Mouse (Mus musculus): Measurements from ENCODE around the gene Dmc1.

The Dmc1 gene

DNA sequence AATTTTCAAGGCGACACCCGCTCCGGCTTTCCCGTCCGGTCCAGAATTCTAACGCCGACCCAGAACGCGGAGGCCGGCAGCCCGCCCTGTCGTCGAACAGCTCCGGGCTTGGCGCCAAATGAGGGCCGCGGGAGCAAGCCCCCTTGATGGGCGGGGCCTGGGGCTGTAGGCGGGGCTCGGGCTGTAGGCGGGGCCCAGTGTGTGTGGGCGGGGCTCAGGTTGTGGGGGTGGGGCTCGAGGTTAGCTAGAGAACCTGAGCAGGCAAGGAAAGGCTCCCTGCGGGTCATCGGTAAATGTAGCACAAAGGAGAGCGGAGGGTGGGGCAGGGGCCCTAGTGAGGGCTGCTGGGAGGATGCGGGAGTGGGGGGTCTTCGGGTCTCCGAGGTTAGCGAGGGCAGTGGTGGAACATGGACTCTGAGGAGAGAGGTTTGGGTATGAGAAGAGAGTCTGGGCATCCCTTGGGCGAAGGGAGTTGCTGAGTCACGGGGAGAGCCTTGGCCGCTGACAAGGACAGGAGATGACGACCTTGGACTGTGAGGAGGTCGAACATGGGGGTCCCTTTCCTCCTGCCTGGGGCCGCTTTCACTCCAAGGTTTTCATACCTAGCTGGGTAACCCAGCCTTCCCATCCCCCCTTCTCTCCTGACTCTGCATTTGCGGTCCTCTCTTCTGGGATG, at the start of gene Dmc1:
TSS of gene Dmc1 (minus strand) at position 120 of the 676 bp plus-strand sequence.
- DNase-seq = no peak

DNA sequence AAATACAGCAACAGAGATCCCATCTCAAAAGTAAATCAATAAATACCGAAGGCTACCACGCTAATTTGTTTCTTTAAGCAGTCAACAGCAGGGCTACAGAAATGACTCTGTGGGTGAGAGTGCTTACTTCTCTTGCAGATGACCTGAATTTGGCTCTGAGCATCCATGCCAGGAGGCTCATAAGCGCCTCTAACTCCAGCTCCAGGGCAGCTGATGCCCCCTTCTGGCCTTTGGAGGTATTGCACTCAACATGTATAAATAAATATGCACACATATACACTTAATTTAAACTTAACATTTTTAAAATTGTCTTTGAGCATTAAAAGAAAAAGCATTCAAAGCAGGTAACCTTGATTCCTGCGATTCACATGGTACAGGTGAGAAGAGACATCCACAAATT, 46.6 kb upstream of the Dmc1 start:
- DNase-seq = no peak

DNA sequence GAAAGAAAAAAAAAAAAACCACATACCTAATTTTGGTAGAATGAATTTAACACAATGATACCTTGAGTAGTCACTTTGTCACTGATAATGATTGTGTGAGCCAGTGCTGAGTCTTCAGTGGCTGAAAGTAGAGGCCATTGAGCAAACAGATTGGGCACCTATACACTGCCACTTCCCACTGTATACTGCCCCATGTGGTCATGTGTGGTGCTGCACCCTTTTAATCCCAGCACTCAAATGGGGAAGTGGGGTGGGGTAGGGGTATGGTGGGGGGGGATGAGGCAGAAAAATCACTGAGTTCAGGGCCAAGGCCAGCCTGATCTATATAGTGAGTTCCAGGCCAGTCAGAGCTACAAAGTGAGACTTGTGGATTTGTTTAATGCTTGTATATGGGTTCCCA, 45.7 kb upstream of the Dmc1 start:
- DNase-seq = no peak

DNA sequence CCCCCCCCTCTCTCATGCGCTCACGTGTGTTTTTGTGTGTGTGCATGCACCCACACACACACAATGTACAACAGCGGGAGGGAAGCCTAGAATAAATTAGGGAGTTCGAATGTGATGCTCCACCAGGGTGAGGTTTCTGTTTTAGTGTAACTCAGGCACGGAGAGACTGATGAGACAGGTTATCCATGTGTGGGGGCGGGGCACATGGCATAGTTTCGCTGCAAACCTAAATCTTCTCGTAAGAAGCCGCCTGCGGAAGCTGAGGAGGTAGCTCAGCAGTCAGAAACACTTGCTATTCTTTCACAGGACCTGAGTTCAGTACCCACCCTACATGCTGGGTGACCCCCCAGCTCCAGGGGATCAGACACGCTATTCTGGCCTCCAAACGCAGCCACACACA, 43.2 kb upstream of the Dmc1 start:
- no peak for DNase-seq

DNA sequence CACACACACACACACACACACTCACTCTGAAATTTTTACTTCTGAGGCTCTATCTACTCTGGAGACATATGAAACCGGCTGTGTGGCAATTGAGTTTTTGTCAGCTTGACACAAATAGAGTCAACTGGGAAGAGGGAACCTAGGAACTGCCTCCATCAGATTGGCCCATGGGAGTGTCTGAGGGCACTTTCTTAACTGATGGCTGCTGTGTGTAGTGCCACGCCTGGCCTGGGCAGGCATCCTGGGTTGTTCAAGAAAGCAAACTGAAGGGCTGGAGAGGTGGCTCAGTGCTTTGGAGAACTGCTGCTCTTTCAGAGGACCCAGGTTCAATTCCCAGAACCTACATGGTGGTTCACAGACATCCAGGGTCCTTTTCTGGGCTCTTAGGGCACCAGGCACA, 40.6 kb upstream of the Dmc1 start:
- no peak for DNase-seq

DNA sequence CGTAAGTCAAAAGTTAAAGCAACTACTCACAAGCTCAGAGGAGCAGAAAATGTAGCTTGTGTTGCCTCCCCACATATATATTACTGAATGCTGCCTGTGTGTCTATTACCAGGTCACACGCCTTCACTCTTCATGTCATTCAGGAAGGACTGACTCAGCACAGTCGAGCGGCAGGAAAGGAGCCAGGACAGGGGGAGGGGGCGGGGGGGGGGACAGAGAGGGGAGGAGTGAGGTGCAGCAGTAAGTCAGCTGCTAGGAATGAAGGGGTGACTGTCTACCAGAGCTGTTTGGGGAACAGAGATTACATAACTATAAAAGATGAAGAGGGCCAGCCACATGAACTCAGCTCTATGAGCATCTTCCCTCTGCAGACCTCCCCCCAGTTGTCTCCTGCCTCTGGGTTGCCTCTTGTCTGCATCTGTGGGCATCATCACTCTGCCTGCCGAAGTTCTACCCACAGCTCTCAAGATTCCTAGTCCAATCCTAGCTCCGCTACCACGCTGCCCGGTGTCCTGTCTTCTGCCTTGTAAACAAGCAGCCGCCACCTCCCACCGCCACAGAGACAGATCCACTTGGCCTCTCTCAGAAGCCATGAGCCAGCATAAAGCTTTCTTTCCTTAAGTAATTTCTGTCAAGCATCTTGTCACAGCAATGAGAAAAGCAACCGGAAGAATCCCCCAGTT, 36.4 kb upstream of the Dmc1 start:
- no peak for DNase-seq

DNA sequence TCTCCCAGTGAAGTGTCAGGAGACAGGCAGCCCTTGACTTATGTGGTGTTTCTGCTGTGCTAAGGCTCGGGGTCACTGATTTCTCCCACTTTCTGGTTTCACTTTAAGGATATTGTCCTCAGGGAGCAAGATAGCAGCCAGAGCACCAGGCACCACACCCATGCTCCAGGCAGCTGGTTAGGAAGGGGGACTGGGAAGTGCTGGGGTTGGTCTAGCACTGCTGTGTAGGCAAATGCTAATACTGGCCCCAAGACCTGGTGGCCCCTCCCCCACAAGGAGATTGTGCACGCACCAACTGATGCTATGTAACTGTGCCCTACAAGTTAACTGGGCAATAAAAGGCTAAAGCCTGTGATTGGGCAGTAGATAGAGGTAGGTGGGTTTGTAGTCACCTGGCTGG, 25.6 kb upstream of the Dmc1 start:
- DNase-seq = no peak

DNA sequence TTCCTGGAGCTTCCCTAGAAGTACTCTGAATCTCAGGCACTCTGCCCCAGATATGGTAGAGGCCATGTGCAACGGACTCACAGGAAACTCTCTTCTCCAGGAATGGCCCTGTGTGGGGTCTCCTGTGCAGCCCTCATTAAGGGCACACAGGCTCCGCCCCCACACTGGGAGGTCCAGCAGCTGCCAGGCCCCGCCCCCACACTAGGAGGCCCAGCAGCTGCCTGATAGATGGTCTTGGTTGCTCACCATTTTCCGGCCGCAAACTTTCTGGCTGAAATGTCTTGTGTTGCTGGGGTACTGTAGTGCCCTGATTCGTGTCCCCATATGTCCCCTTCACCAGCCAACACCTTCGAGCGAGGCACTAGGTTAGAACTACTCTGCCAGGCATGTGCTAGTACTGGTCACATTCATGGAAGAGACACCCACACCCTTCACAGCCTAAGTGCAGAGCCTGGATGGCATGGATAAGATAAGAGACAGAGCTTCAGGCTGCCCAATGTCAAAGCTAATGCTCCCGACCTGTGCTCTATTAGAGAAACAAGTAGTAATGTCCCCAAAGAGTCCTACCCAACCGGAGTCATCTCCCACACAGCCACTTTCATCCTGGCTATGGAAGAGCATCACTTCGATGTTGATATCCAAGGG, 15.0 kb upstream of the Dmc1 start:
- no peak for DNase-seq

DNA sequence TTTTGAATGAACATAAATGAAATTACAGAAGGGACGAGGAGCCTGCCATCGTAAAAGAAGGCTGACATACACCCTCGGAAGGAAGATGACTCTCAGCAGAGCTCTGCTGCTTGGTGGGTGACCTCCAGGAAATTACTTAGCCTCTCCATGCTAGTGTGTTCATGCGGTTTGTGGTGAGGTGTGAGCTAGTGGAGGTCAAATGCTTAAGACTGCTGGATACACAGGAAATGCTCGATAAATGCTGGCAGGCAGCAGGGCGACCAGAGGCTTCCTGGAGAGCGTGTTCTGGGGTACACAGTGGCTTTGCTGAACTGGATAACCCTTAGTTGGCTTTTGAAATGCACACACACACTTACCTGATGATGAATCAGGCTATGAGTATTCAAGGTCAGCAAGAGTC, 13.5 kb upstream of the Dmc1 start:
- DNase-seq = no peak

DNA sequence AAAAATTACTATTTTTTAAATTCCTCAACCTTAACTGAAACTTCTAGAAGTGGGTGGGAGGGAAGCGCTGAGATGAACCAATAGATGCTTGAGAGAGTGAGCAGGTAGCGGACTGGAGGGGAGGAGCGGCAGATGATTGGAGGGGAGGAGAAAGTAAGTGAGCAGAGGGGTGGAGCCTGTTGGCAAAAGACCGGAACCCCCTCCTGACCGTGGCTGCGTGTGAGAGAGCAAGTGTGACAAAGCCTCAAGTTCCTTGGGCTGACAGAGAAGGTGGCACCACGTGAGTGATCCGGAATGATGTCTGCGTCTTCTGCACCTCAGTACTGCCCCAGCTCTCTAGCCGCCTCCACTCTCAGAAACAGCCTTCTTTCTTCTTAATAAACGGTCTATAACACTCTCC, 12.2 kb upstream of the Dmc1 start:
- DNase-seq = no peak

DNA sequence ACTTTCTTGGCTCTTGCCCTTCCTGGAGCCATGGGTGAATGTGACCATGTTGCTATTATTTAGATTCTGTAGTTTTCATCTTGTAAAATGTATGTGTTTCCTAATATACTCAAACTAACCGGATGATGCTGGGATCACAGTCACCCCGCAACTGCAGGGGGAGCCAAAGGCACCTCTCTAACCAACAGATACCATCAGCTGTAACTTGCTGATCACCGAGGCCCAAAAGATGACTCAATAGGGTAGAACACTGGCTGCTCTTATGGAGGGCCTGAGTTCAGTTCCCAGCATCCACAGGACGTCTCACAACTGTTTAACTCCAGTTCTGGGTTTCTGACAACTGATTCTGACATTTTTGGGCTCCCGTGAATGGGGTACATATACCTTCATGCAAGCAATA, 11.8 kb upstream of the Dmc1 start:
- DNase-seq = no peak

DNA sequence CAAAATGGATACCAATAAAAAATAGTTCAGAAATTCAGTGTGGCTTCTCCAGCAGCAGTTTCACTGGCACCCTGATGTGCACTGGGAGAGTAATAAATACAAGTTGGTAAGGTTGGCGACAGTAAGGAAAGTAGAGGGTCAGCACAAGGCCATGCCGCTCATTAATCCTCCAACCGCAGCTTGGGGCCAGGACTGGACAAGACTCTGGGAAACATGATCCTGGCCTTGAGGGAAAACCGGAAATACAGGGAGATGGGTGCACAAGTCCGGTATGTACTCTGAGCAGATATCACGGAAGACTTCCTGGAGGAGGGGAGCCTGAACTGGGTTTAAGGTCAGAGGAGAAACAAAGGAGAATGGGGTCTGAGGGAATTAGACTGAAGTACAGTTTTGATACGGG, 10.6 kb upstream of the Dmc1 start:
- DNase-seq = no peak

DNA sequence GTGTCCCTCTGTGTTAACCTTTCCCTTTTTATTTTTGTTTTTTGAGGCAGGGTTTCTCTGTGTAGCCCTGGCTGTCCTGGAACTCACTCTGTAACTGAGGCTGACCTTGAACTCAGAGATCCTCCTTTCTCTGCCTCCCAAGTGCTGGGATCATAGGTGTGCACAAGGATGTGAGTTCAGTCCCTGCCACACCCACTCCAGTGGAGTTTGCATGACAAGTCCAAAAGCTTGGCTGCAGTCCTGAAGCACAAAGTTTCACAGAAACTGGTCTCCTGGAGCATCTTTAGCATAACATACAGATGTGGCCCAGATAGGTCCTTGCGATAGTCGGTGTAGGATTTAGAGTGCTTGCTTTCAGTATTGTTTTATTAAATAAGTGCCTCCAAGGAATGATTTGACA, 4.3 kb upstream of the Dmc1 start:
- no peak for DNase-seq

DNA sequence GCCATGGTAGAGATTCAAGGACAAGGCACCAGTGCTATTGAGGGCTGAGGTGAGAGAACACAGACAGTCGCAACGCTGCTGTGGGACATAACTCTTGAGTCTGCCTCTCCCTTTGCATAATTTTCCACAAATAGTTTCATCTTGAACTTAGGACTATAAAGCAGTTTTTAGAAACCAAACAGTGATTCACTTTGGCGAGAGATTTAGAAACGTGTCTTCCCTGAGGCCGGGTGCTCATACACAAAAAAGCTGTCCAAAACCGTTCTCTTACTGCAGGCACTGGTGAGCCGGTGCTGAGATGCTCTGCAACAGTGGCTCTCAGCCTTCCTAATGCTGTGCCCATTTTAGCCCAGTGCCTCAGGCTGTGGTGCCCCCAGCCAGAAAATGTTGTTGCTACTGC, 3.3 kb upstream of the Dmc1 start:
- no peak for DNase-seq

DNA sequence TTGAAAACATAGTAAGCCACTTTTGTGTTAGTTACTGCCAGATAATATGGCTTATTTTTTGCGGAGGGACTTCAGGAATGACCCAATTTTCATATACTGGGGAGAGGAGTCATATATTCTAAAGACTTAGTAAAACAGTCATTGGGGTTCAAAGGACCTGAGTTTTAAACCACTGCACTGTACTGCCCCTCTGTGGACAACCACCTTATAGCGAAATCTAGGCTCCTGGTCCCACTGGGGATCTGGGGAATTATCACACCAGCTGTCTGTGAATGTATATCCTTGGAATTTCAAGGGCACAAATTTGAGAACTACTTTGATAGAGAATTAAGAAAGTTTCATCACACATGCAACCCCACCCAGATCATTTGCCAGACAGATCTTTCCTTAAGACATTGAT, 2.8 kb upstream of the Dmc1 start:
- DNase-seq = no peak

DNA sequence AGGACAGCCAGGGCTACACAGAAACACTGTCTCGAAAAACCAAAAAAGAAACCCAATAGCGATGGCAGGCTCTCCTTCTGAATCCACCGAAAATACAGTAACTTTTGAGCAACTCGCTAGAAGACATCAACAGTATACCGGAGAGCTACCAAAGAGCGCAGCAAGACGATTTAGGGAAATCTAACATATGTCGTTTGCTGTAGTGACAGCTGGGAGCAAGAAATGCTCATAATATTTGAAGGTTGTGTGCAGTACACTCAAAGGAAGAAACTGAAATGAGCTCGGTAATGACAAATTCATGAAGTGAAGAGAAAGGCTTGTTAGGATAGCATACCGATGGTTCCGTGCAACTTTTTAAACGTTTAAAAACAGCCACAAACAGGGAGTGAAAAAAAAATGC, 1.3 kb upstream of the Dmc1 start:
- no peak for DNase-seq

DNA sequence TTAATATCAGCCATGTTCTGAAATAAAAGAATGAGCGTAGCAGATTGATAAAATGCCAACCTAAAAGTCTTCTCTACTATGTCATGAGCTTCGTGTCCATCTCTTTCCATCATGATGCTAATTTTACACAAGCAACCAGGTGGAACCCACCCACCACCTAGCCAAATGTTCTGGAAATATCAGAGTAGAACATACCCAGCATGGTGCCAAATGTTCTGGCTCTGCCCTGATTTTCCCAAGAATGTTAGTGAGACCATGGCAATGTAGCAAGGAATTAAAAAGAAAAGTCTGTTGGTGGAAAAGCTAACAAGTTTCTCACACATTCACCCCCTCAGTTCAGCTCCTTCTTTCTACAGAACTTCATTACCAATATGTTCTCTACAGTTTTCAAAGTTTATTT, 4.7 kb downstream of the Dmc1 start:
- DNase-seq = no peak

DNA sequence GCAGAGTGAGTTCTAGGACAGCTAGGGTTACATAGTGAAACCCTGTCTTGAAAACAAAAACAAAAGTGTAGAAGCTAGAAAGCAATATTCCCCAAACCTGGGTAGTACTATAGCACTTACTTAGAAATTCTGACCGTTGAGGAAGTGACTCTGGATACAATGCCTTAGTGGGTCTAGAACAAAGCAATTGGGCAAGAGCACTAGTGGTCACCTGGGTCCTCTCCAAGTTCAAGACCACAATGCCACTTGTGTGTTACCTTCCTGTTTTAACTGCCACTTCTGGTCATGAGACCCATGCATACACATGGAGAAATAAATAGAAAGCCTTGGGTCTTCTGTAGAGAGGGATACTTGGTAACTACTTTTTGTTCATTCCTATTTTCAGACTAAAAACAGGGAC, 6.2 kb downstream of the Dmc1 start:
- DNase-seq = no peak

DNA sequence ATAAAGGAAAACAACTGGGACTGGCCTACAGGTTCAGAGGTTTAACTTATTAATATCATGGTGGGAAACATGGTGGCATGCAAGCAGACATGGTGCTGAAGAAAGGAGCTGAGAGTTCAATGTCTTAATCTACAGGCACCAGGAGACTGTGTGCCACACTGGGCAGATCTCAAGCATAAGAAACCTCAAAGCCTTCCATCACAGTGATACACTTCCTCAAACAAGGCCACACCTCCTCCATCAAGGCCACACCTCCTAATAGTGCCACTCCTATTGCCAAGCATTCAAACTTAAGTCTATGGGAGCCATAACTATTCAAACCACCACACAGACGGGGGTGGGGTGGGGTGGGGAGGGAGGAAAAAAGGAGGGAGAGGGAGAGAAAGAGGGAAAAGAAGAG, 23.3 kb downstream of the Dmc1 start:
- DNase-seq = no peak

DNA sequence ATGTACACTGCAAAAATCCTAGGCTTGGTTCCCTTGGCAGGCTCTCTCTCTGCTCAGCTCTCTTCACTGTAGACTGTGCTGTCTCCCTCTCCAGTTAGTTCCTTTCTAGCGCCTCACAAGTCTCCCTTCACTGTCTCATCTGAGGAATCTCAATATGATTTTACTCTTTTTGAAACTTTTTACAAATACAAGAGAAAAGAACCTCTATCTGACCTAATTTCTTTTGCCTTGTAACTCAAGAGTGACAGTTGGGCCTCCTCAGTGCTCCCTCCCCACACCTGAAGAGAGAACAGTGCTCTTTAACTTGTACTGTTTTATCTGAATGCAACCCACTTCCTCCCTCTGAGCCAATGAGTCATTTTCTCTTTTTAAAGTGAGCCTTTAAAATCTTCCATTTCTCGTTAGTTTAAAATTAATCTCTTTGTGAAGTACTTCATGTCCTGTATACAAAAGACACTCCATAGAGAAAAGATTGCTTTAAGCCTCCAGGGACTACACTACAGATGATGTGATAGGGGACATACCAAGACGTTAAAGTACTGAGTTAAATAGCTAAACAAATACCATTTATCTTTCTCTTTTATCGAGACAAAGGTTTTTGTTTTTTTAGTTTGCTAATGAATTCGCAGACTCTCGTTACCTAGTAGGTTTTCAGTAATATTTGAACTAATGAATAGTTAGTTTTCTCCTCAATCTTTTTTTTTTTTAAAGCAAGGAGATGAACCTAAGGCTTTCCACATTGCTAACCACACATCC, 27.1 kb downstream of the Dmc1 start:
- no peak for DNase-seq

DNA sequence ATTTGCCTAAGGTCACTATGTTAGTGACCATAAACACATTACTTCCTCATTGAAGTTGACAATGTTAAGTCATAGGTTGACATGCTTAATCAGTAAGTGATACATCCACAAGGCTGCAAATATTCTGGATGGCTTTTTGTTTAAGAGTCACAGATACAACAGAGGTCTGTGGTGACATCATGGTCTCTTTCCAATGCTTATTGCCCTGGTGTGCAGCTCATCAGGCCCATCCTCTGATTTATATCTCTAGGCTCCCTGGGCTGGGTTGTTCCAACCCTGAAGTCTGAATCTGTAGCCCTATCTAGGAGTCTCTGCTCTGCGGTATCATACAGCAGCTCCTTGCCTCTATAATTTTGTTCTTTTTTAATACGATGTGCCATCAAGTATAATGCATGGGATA, 28.0 kb downstream of the Dmc1 start:
- no peak for DNase-seq

DNA sequence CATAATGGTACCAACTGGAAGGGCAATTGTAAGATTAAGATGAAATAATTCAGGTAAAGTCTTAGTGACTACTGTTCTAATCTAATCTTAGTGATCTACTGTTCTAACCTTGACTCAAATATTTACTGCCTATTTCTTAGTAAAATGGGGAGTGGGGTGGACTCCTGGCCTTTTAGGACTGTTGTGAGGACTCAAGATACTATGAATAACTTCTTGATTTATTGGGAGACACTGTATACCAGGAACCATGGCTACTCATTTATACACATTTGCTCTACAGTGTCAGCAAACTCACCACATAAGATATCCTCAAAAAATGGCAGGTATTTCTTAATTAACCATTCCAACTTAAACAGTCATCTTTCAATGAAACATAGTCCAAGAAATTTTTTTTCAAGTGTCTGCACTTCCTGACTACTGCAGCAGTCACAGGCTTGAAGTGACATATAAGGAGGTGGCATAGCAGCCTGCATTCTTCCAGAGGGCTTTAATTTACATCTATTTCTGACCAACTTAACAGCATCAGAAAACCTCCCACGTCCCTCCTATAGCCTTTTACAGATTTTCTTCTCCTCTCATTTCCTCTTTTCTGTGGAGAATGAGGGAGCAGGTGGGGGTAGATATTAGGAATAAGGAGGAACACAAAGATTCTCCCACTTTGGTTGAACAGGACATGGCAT, 29.2 kb downstream of the Dmc1 start:
- DNase-seq = no peak

DNA sequence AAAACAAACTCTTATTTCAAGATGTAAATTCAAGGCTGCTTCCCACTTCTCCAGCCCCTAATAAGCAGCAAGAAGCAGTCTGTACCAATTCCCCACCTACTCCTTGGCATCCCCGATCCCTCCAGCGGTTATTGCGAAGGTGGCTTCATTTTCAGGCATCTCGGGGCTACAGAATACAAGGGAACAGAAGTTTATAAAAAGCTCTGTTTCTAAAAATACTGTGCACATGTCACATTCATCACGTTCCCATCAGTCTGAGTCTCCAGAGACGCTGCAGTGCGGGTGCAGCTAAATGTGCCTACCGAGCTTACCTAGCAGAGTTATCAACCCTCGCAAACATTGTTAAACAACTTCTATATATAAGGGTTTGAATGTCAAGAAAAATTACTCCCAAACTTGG, 42.5 kb downstream of the Dmc1 start:
- DNase-seq = no peak
